Mouse (Mus musculus) cerebellum, adult 9-11 months (tissue): ENCODE measurements around the gene Epo.

Experiments used
- DNase-seq: peaks from one replicate; pipeline ENCODE4 v3.0.0; 2022

The Epo gene

DNA sequence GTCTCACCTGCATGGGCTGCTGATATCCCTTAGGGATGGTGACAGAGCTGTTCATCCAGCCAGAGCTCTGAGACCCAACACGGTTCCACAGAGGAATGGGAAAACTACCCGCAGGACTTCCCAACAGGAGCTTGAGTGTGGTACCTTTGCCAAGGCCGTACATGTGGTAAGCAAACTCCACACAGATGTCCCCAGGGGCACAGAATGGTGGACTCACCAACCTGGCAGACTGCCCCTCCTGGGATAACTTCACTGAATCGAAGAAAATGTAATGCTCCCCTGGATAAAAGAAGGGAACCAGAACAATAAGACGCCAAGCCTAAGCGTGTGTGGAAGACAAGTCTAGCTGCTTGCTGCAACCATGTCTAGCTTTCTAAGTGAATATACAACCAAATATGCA is 66.1 kb downstream of the Epo start:
- no peak for DNase-seq

GRCm38 (mm10) chr5:137465049-137465448 is 68.0 kb downstream of the Epo start:
- no peak for DNase-seq

GRCm38 (mm10) chr5:137455866-137456591 is 77.0 kb downstream of the Epo start:
- DNase-seq = no peak

GRCm38 (mm10) chr5:137455206-137455605 is 77.8 kb downstream of the Epo start:
- DNase-seq = no peak

GRCm38 (mm10) chr5:137445536-137445935 is 87.5 kb downstream of the Epo start:
- no peak for DNase-seq

DNA sequence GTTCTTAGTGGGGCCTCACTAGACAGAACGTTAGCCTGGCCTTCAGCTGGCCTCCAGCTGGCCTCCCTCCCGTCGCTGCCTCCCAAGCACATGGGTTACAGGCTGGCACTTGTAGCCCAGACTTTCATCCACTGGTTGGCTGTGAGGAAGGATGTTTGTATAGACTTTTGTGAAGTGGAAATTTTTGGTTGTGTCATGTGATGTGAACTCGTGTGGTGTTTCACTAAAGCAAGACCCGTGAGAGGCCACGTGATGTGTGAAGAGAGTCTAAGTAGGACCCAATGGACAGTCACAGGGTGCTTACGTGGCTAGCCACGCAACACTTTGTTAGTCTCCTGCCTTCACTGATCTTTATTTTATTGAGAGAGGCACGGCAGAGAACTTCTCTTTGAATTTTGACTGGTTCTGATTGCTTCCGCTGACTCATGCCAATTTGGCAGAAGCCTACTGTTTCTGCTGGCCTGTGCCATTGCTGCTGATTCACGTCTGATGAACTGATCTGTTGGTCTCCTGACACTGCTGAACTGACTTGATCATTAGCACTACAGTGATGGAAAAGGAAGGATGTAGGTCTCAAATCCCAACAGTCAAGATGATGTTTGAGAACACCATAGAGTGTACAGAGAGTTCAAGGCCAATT is 92.7 kb downstream of the Epo start:
- no peak for DNase-seq

- no peak for DNase-seq
Observed at GRCm38 (mm10) chr5:137433889-137434288, 99.2 kb downstream of the Epo start.
